Mouse (Mus musculus) stomach, embryonic 14.5 days (tissue): ENCODE measurements around the gene Ubiad1. TPM values are rescaled to one million over a fixed set of nuclear protein-coding genes. Genes with fewer than 3 reads are reported as not detected.

Experiments used
- ATAC-seq: fragments of 200-750 bp; cut with Nextera tagmentation; 2 replicates; pipeline ENCODE4 v1.8.0; 2017; ENCODE audit warnings: low read depth, moderate TSS enrichment; ENCODE audit not compliant: insufficient number of reproducible peaks, insufficient read depth, low FRiP score
- H3K27ac ChIP-seq: fragments of 300-500 bp; sonication (generic); 2 replicates; pipeline ENCODE4 v1.5.1; 2014; ENCODE audit warnings: mild to moderate bottlenecking, low read length, moderate library complexity, mixed read lengths
- H3K27me3 ChIP-seq: fragments of 300-500 bp; sonication (generic); 2 replicates; pipeline ENCODE4 v1.6.1; 2014; ENCODE audit warnings: low read length, control low read depth, mixed read lengths; ENCODE audit not compliant: control insufficient read depth, insufficient read depth
- H3K36me3 ChIP-seq: fragments of 300-500 bp; sonication (generic); 2 replicates; pipeline ENCODE4 v1.6.1; 2014; ENCODE audit warnings: mild to moderate bottlenecking, control low read depth, low read length, moderate library complexity, mixed read lengths; ENCODE audit not compliant: control insufficient read depth, insufficient read depth
- H3K4me1 ChIP-seq: fragments of 300-500 bp; sonication (generic); 2 replicates; pipeline ENCODE4 v1.6.1; 2014; ENCODE audit warnings: low read length, control low read depth, mixed read lengths; ENCODE audit not compliant: control insufficient read depth, insufficient read depth
- H3K4me2 ChIP-seq: fragments of 300-500 bp; sonication (generic); replicated peaks from 2 replicates; pipeline ENCODE4 v1.6.1; 2014; ENCODE audit warnings: low read depth, low read length, control low read depth
- H3K4me3 ChIP-seq: fragments of 300-500 bp; sonication (generic); 2 replicates; pipeline ENCODE4 v1.5.1; 2014; ENCODE audit warnings: low read depth, low read length, control low read depth
- H3K9ac ChIP-seq: fragments of 300-500 bp; sonication (generic); replicated peaks from 2 replicates; pipeline ENCODE4 v1.6.1; 2014; ENCODE audit warnings: low read depth, mild to moderate bottlenecking, control low read depth, low read length, moderate library complexity, mixed read lengths
- H3K9me3 ChIP-seq: fragments of 300-500 bp; sonication (generic); 2 replicates; pipeline ENCODE4 v1.6.1; 2016; ENCODE audit warnings: low read depth, low read length, control low read depth; ENCODE audit not compliant: control insufficient read depth
- WGBS: fragments of 180-500 bp; shearing (Covaris S2); extraction: QIAGEN DNeasy Blood & Tissue Kit; methylation state at CpG from one replicate; pipeline ENCODE4 v1.1.7; 2014; 5-methylcytosine and 5-hydroxymethylcytosine counted together
- polyA plus RNA-seq: library from polyadenylated mRNA; unstranded; fragments of >200 nt; fragmentation: Nextera tagmentation; extraction: Ambion mirVana; gene quantifications from 2 replicates; pipeline ENCODE4 v1.2.1, GENCODE M21; 2014

Gene Ubiad1
- polyA plus RNA-seq, 1 experiment from 2014 or later, result 16.9 TPM

DNA sequence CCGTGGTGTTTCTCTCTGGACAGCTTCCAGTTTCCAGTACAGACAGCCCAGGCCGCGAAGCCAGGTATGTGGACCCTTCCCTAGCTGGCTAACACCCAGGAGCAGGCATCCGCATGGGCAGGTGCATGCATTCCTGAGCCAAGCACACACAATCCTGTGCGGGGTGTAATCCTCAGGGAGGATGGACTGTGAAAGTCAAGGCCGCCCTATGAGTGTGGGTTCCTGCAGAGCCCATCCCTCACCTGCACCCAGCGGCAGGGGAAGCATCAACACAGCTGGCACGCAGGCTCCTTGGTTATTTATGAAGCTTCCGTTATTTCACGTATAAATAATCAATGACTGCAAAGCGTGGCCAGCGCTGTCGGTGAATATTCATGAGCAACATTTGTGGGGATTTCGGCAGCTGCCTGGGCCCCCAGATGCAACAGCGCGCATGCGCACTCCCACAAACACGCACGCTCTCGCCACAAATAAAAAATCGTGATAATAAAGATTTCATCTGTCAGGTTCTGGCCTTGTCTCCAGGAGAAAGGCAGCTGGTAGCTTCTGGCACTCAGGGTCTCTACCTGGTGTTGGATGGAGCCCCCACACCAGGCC lies 52.8 kb downstream of the Ubiad1 start:
- no peak for ATAC-seq
- Histone ChIP-seq H3K27me3 (no peaks in the 10 kb centered on the region), H3K9ac (no peak overlapping the region), H3K36me3 (no peaks in the 10 kb centered on the region), H3K9me3 (no peaks in the 10 kb centered on the region), H3K4me2 (no peak overlapping the region), H3K27ac (no peak overlapping the region), H3K4me1 (no peaks in the 10 kb centered on the region), H3K4me3 (no peak overlapping the region)
- WGBS, result 61% methylated on average over 21 of the region's 21 CpGs

DNA sequence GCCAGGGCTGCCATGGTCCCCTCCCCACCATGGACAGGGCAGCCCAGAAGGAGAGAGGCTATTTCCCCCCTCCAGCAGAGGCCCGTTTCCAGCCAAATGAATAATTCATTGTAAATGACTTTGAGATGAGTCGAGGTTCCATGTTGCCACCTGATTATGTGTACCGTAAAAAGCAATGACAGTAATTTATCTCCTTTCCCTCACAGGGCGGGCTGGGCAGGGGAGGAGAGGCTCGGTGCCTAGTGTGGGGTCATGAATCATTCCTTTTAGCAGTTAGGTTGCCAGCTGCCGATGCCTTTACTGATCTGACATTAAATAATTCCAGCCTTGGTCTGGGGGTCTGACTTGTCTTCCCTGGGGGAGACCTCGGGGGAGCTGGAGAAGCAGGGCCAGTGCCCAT lies 54.9 kb downstream of the Ubiad1 start:
- Histone ChIP-seq H3K27ac (no peak overlapping the region), H3K9ac (no peak overlapping the region), H3K36me3 (no peaks in the 10 kb centered on the region), H3K27me3 (no peaks in the 10 kb centered on the region), H3K4me1 (no peaks in the 10 kb centered on the region), H3K4me2 (no peak overlapping the region), H3K4me3 (no peak overlapping the region), H3K9me3 (no peaks in the 10 kb centered on the region)
- 41% methylated on average over 7 of the region's 7 CpGs for WGBS
- ATAC-seq, result no peak

DNA sequence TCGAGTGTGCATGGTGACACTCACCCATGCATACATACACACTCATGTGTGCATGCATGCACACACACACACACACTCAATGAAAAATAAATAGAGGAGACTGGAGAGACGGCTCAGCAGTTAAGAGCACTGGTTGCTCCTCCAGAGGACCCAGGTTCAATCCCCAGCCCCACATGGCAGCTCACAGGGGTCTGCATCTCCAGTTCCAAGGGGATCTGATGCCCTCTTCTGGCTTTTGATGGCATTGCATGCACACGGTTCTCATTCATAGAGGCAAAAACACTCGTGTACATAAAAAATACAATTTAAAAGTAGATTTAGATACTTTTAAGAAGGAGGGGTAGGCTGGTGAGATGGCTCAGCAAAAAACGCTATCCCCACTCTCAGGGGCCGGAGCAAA lies 55.5 kb downstream of the Ubiad1 start:
- Histone ChIP-seq H3K27ac (no peak overlapping the region), H3K4me3 (no peak overlapping the region), H3K9me3 (no peaks in the 10 kb centered on the region), H3K4me1 (no peaks in the 10 kb centered on the region), H3K36me3 (no peaks in the 10 kb centered on the region), H3K9ac (no peak overlapping the region), H3K4me2 (no peak overlapping the region), H3K27me3 (no peaks in the 10 kb centered on the region)
- WGBS, result 67% methylated on average over 6 of the region's 6 CpGs
- no peak for ATAC-seq

DNA sequence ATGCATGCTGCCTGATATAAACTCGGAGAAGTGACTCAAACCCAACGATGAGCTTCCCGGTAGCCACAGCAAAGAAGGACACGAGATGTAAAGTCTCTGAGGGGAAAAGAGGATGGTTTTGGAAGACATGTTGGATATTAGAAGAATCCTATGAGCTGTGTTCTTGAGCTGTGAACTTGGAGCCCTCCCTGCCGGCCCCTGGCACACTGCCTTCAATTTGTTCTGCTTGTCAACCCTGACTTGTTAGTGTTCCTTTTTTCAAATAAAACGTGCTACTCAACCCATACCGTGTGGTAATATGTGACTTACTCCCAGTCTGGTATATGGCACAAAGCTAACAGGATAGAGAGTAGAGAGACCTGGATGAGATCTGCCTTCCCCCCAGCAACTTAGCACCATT lies 59.3 kb downstream of the Ubiad1 start:
- 79% methylated on average over 7 of the region's 7 CpGs for WGBS
- no peak for ATAC-seq
- H3K27ac ChIP-seq, result no peak overlapping the region

More for the DNA sequence above, 59.3 kb downstream of the Ubiad1 start:
- H3K4me1 ChIP-seq, result no peaks in the 10 kb centered on the region
- no peaks in the 10 kb centered on the region for H3K27me3 ChIP-seq
- H3K9me3 ChIP-seq, result no peaks in the 10 kb centered on the region
- no peak overlapping the region for H3K4me2 ChIP-seq
- no peak overlapping the region for H3K4me3 ChIP-seq
- H3K36me3 ChIP-seq, result no peaks in the 10 kb centered on the region
- no peak overlapping the region for H3K9ac ChIP-seq

Other genes starting within 250 kb of the Ubiad1 start
- gene Disp3, start 156.8 kb downstream of the Ubiad1 start, polyA plus RNA-seq, result 0.12 and 0.24 TPM in 2 replicates
- 22.8 and 24.4 TPM in 2 replicates for gene Mtor, start 3.8 kb upstream of the Ubiad1 start, polyA plus RNA-seq
- gene Angptl7, start 55.7 kb upstream of the Ubiad1 start, polyA plus RNA-seq, result 4.2 and 4.6 TPM in 2 replicates
- gene Exosc10, start 113.7 kb upstream of the Ubiad1 start, polyA plus RNA-seq, result 86.6 and 93.1 TPM in 2 replicates
- 197 and 201 TPM in 2 replicates for gene Srm, start 146.7 kb upstream of the Ubiad1 start, polyA plus RNA-seq
- gene Masp2, start 157.8 kb upstream of the Ubiad1 start, polyA plus RNA-seq, result 0.67 TPM in 1 of 2 replicates, not detected in the other
- gene Tardbp, start 182.2 kb upstream of the Ubiad1 start, polyA plus RNA-seq, result 154 and 159 TPM in 2 replicates
- gene Gm572, start 198.5 kb upstream of the Ubiad1 start, polyA plus RNA-seq, result not detected in 2 replicates